7 mouse cellular contexts compared by ENCODE assay signal in the genomic region with DNA sequence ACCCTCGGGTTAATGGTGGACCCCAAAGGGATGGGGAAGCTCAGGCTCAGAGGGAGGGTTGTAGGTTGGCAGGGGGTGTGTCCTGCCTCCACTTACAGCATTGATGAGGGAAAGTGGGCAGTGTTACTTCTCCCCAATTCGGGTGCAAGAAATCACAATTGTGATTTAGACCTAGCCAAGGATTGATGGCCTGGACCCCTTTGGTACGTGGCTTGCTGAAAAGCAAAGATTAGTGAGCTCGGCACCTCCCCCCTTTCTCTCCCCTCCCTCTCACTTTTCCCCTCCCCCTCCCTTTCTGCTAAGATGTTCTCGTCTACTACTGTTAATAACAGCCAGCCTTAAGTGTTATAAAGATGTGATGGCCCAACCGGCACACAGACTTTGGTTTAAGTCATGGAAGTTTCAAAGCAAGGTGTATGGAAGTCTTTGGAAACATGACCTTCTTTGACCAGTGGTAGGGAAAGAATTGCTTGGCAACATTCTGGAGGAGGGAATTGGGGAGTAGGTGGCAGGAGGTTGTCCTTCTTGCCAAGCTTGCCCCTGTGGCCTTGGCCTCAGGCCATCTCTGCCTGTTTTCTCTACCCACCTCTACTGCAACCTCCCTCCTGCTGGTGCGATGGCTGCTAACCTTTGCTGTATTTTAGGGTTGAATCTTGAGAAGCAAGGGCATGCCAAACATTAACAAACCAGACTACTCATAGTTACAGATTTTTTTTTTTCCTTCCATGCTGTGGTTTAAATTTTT. TPM values are rescaled to one million over a fixed set of nuclear protein-coding genes. Genes with fewer than 3 reads are reported as not detected.
DNase-seq lines count a peak whose midpoint lies in the region; ATAC-seq and TF ChIP-seq lines count a peak whose summit lies in the region.

No protein-coding gene starts in this region.

- WGBS in liver, postnatal 0 days (ENCODE audit: insufficient replicate concordance), result 7% methylated on average over 7 of the region's 7 CpGs

- H3ac ChIP-seq in C2C12 (ENCODE audit: control insufficient read depth, insufficient read length, low read depth), result peak overlapping the region; percentile 68

- H3K27me3 ChIP-seq in C2C12 (ENCODE audit: control insufficient read depth, insufficient read depth, insufficient read length), result no peaks in the 10 kb centered on the region
- H3K27me3 ChIP-seq in liver, postnatal 0 days (ENCODE audit: insufficient read depth, low read length), result no peaks in the 10 kb centered on the region
- H3K27me3 ChIP-seq in testis, adult 2 months (ENCODE audit: control insufficient read depth, insufficient read depth, low read length), result no peaks in the 10 kb centered on the region

- H3K9ac ChIP-seq in liver, postnatal 0 days (replicated peaks), result peak overlapping the region; percentile 93

- peaks cover 58% of the 10 kb centered on the region for H3K79me2 ChIP-seq in C2C12 (ENCODE audit: control insufficient read depth, insufficient read depth)

- ATAC-seq in common myeloid progenitor, adult 5-6 weeks (replicated peaks; ENCODE audit: low read depth, poor library complexity, severe bottlenecking), result peak; percentile 6; the same call in 1 of the 2 replicates
- ATAC-seq in inflammation-experienced regulatory T-cells, adult 6 months, result peak; percentile 11
- no peak for ATAC-seq in liver, postnatal 0 days

- peaks cover 30% of the 10 kb centered on the region for H3K36me3 ChIP-seq in C2C12 (ENCODE audit: control insufficient read depth, insufficient read depth)
- no peaks in the 10 kb centered on the region for H3K36me3 ChIP-seq in liver, postnatal 0 days (replicated peaks; ENCODE audit: insufficient read depth, low read length)
- H3K36me3 ChIP-seq in testis, adult 2 months (ENCODE audit: control insufficient read depth, insufficient read depth, low read length), result no peaks in the 10 kb centered on the region

- no peak for TF ChIP-seq CTCF in C2C12 (IDR thresholded peaks at IDR 0.05; ENCODE audit: control insufficient read depth, insufficient read depth, insufficient read length)
- TF ChIP-seq CTCF in liver, postnatal 0 days (IDR thresholded peaks at IDR 0.05; ENCODE audit: low read depth), result no peak
- no peak for TF ChIP-seq CTCF in testis, adult 2 months (IDR thresholded peaks at IDR 0.05; ENCODE audit: control insufficient read depth, insufficient read depth, insufficient replicate concordance, low read depth, low read length)

- TF ChIP-seq POLR2A in testis, adult 2 months (IDR thresholded peaks at IDR 0.05; ENCODE audit: control insufficient read depth, low read depth, low read length), result no peak; the same call in 1 of the 2 replicates

- H3K4me3 ChIP-seq in C2C12 (ENCODE audit: insufficient read depth, poor library complexity, severe bottlenecking), result peak overlapping the region; percentile 78
- peak overlapping the region; percentile 87 for H3K4me3 ChIP-seq in liver, postnatal 0 days (ENCODE audit: low read depth, low read length)
- H3K4me3 ChIP-seq in testis, adult 2 months (ENCODE audit: control insufficient read depth, low read depth, low read length), result peak overlapping the region; percentile 94

- H3K9me3 ChIP-seq in liver, postnatal 0 days (ENCODE audit: low read length), result no peaks in the 10 kb centered on the region

- peaks cover 10% of the 10 kb centered on the region for H3K4me1 ChIP-seq in liver, postnatal 0 days (ENCODE audit: insufficient read depth)
- H3K4me1 ChIP-seq in testis, adult 2 months (ENCODE audit: control insufficient read depth, insufficient read depth, low read length), result peaks cover 2% of the 10 kb centered on the region

- H3K4me2 ChIP-seq in liver, postnatal 0 days (ENCODE audit: low read depth, low read length), result peak overlapping the region; percentile 96

- H3K27ac ChIP-seq in liver, postnatal 0 days (ENCODE audit: low read depth), result peak overlapping the region; percentile 82
- peak overlapping the region; percentile 87 for H3K27ac ChIP-seq in testis, adult 2 months (ENCODE audit: control insufficient read depth, insufficient read depth, low read depth, low read length)

- no peak for TF ChIP-seq EP300 in liver, postnatal 0 days (IDR thresholded peaks at IDR 0.05; ENCODE audit: low read depth)

- DNase-seq in ES-CJ7 (ENCODE audit: low read depth, low spot score), result peak; percentile 29
- no peak for DNase-seq in liver, postnatal 0 days
- no peak for DNase-seq in urinary bladder, adult 2 months (ENCODE audit: low spot score)

- H3K79me3 ChIP-seq in C2C12 (ENCODE audit: low read depth), result peaks cover 52% of the 10 kb centered on the region

TF ChIP-seq in C2C12, 6 proteins besides CTCF, POLR2A, EP300 and RAD21:
- TF ChIP-seq USF1 (IDR thresholded peaks at IDR 0.05; ENCODE audit: low read depth) (no peak), MYOG (IDR thresholded peaks at IDR 0.05; ENCODE audit: control insufficient read depth, extremely low read depth, insufficient read length) (no peak), MAX (IDR thresholded peaks at IDR 0.05) (no peak), FOSL1 (IDR thresholded peaks at IDR 0.05; ENCODE audit: insufficient read depth, low read length, poor library complexity, severe bottlenecking) (no peak), MYOD1 (IDR thresholded peaks at IDR 0.05; ENCODE audit: control insufficient read depth, insufficient read length, low read depth) (no peak)

RNA-seq across cellular contexts. Expression of a gene that starts 0.9 kb away (rescaled TPM):
- 45.6 TPM for polyA plus RNA-seq in C2C12 (2012; fragmentation: generic; extraction: Trizol)
- total RNA-seq in common myeloid progenitor, adult 5-6 weeks (2017), result 32.2 and 34.3 TPM in 2 replicates
- polyA plus RNA-seq in inflammation-experienced regulatory T-cells, adult 6 months (2017; shearing (Covaris generic)), result 10 to 100 TPM; 33.6 to 46.6 (median 44.9) TPM
- polyA plus RNA-seq in liver, postnatal 0 days (2015; fragmentation: Nextera tagmentation; extraction: Ambion mirVana), result 81.2 and 94.7 TPM in 2 replicates
- 24.1 and 27.6 TPM in 2 replicates for polyA plus RNA-seq in testis, adult 2 months (2012; rRNA removed)
- 58.2 and 74.9 TPM in 2 replicates for polyA plus RNA-seq in urinary bladder, adult 2 months (2012; rRNA removed)
